Mouse (Mus musculus) left cerebral cortex, adult 9 months (tissue): ENCODE measurements around the gene Hbp1.

Experiments
- DNase-seq, 2 experiments: peaks; one replicate each; pipeline ENCODE4 v3.0.0; 2022; ENCODE audit warnings: low spot score in 2 of 2

Gene Hbp1

GRCm38 (mm10) chr12:31949759-31950658 is at the start of gene Hbp1:
Gene Hbp1 (minus strand): TSS chr12:31950535.
- DNase-seq: peak; percentile 100

- DNase-seq: no peak
Measured at GRCm38 (mm10) chr12:31998706-31999105, 48.4 kb upstream of the Hbp1 start.

DNA sequence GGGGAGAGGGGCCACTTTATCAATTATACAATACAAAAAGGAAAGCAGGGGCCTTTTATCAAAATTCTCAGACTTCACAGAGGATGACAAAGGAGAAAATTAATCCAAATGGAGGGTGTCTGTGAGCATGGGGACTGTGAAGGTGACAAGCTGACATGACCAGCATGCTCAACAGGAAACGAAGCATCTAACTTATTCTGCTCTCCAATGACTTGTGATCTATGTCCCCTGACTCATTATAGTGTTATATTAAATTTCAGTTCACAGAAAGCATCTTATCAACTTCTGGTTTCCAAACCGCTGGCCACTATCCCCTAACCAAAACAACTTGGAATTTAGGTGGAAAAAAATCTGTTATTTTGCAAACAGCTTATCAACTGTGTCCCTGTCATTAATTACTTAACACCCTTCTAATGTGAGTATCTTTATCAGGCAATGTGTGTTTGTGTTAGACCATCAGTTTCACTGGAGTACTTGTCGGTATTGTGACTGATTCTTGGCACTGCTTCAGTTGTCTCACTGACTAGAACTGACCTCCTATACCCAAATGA is 47.1 kb upstream of the Hbp1 start:
- no peak for DNase-seq

GRCm38 (mm10) chr12:31996877-31997276 is 46.5 kb upstream of the Hbp1 start:
- no peak for DNase-seq

DNA sequence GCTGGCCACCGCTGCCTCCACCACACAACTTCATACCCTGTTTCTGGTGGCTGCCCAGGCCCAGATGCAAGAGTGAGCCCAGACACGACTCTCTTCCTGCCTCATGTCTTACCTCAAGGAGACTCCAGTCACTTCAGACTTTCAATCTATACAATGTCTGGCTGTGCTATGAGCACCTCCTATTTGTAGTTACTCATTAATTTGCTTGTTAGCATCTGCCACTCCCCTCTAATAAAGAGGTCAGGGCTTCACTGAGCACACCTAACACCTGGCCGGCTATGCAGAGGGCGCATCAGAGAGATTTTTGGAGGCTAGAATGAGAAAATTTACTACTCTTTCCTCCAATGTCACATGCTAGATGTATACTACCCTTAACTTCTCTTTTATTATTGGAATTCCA is 40.2 kb upstream of the Hbp1 start:
- no peak for DNase-seq

- no peak for DNase-seq
Measured at GRCm38 (mm10) chr12:31989726-31990125, 39.4 kb upstream of the Hbp1 start.

DNA sequence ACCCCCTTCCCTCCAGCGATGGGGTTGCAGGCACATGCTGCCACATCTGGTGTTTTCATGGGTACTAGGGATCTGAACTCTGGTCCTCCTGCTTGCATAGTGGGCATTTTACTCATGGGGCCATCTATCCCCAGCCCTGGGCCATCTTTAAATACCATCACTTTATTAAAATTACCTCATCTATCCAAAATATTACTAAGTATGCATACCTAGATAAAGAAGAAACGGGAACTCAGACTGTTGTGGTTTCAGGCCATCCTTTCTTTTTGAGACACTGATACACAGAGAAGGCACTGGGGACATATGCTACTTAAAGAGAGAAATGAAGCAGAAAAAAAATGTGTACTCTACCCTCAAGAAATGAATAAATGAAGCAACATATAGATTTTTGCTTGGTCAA is 36.1 kb upstream of the Hbp1 start:
- DNase-seq: no peak

DNA sequence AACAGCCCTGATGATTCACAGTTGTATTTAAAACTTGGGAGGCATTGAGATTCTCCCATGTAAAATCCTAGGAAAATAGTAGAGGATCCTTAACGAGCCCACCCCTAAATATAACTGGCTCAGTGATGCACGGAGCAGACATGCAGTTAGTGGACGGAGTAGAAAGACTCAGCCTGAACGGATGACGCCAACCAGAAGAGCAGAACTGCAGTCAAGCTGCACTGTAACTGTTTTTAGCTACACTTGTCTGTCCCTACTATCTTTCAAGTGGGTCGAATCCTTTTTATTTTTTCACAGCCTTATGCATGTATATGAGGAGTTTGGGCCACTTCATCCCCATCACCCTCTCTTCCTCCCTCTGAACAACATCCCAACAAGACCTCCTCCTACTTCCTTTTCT is 35.4 kb upstream of the Hbp1 start:
- no peak for DNase-seq

DNA sequence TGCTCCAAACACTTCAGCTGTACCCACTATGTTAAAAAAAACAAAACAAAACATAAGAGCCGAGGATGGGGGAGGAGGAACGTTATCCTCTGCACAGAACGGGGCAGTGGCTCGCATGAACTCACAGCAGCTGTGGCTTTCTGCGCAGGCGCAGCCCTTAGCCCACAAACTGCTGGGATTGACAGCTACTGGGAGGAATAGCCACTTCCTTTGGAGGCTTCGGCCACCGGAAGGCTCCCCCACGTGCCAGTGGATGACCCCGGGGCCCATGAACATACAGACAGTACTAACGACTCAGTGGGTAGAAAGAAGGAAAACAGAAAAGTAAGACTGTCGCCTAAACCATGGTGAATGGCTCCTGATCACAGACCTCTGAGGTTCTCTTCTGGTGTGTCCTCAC is 34.3 kb upstream of the Hbp1 start:
- no peak for DNase-seq

DNA sequence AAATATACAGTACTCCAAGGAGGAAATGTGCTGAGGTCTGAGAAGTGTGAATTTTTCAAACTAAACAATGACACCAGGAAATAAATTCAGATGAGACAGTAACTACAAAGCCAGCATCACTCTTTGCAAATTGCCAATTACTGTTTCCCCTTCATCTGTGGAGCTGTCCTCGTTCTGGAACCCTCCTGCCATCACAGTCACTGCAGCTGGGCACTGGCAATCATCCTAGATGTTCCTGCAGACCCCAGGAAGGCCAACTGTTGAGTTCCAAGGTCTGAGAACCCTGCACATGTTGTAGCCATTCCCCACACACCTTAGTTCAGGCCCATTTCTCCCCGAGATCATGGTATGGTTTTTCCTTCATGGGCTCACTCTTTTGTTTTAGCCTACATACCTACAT is 33.9 kb upstream of the Hbp1 start:
- DNase-seq: no peak

DNA sequence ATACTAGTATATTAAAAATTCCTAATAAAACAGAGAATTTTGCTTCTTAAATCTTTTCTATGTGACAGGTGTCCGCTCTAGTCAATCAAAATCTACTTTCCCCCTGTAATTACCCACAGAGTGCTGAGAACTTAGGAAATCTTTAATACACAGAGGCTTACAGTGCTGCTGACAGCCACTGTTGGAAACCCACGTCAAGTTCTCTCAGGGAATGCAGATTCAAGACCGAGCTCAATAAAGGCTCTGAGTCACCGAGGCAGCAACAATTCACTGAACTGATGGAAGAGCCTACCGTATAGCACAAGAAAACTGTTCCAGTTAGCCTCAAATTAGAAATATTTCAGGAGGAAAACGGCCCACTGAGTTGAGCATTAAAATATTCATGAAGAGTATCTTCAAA is 33.4 kb upstream of the Hbp1 start:
- DNase-seq: peak in 1 of 2 experiments; percentile 41

DNA sequence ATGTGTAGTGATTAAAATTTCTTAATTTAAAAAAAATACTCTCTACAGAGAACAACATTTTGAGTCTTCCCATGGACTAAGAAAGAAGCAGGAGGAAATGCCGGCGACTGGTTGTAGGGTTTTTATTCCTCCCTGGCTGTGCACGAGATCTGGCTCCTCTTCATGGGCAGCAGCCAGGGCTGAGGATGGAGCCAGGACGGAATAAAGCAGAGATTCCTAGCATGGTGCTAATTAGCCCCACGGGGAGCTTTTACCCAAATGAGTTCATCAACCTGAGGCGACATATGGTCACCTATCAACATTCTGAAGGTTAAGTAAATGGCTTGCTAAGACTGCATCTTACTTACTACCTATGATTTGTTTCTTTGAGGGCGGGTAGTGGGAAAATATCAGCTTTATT is 32.9 kb upstream of the Hbp1 start:
- DNase-seq: no peak

DNA sequence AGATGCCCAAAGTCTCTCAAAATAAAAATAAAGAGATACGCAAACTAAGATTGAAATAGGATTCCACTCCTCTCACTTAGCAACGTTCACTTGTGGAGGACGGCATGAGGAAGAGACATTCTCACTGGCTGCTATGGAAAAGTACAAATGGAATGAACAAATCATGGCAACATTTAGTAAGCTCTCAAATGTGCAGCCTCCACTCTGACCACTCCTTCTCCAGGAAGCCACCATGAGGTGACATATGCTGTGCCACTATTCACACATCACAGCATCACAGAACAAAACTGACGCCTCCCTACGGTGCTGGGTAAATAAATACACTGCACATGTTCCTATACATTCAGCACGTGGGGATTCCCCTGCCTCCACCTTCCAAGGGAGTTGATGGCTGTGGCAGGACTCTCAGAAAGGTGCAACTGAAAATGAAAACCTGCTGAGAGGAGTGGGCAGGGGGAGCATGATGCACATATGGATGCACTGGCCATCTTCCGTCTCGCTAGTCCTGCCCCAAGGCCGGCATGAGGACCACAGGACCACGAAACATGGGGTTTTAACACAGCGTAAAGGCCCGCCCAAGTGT is 27.4 kb upstream of the Hbp1 start:
- no peak for DNase-seq

DNA sequence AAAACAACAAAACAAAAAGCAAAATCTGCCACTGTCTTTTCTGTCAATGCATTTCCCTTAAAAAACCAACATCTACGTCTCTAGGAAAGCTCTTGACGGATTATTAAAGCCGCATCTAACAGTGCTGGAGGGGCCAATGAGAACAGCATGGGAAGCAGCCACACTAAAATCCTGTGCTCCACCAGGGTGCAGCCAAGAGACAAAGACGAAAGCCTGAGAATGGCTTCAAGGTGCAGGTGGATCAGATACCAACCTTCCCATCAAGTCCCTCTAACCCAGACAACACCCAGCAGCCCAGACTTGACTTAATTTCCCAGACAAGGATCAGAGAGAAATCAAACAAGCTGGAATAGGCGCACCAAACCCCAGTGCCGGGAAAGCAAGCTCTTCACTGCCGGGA is 26.2 kb upstream of the Hbp1 start:
- DNase-seq: no peak

- no peak for DNase-seq
Measured at GRCm38 (mm10) chr12:31973473-31974172, 23.3 kb upstream of the Hbp1 start.

GRCm38 (mm10) chr12:31971547-31971946 is 21.2 kb upstream of the Hbp1 start:
- DNase-seq: no peak

DNA sequence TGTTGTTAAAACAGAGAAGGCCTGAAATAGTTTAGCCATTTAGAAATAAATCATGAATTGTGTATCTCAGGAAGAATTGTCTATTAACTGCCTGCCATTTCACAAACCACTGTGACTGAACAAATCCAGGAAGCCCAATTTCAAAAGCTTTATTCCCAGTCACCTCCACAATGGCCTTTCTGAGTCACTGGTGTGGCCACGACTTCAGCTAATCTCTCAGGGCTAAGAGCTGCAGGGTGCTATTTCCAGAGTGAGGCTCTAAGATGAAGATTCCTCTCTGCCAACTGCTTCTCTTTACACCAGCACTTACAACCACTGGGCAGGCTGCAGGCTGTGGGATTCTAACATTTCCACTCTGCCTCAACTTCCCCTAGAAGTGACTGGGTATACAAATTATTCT is 18.8 kb upstream of the Hbp1 start:
- no peak for DNase-seq

- peak in 1 of 2 experiments; percentile 70 for DNase-seq
Measured at GRCm38 (mm10) chr12:31967536-31967935, 17.2 kb upstream of the Hbp1 start.

GRCm38 (mm10) chr12:31966405-31966804 is 16.1 kb upstream of the Hbp1 start:
- no peak for DNase-seq

DNA sequence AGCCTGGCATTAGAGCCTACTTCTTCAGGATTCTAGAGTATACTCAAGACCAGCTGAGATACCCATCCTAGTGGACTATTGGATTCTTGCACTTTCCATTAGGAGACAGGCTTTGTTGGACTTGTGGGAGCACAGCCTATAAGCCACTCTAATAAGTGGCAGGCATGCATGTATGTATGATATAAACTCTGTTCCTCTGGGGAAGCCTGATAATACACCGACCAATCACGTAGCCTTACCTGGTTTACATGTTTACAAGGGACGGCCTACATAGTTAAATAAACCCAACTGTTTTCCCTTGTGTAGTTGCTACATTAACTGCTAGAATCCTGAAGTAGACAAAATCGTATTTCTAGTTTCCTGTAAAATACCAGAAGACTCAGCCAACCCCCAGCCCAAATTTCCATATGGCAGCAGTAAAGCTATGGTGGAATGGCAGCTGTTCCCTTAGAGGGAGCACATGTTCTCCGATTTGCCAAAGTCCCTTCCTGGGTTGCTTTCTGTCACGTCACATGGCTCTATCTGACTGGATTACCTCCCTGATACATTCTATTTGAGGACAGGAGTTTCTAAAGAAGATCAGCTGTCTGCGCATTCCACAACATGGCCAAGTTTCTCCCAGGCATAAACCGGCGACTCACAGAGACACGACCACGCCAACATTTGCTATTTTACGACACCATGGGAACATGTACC is 15.3 kb upstream of the Hbp1 start:
- DNase-seq: no peak

DNA sequence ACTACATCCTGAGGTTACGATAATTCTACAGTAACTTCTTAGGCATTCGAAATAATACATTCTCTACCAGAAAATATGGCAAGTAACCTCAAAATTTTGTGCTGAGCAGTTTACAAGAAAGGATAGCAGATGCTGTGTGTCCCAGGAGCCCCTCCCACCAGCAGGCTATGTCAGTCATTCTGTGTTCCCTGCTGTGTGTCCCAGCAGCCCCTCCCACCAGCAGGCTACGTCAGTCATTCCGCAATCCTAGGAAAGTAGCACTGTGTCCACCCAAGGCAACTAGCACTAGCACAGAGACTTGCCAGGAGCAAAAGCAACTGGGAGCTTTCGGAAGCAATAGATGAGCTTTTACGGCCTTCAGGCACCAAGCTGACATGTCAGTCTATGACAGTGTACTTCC is 13.7 kb upstream of the Hbp1 start:
- no peak for DNase-seq

DNA sequence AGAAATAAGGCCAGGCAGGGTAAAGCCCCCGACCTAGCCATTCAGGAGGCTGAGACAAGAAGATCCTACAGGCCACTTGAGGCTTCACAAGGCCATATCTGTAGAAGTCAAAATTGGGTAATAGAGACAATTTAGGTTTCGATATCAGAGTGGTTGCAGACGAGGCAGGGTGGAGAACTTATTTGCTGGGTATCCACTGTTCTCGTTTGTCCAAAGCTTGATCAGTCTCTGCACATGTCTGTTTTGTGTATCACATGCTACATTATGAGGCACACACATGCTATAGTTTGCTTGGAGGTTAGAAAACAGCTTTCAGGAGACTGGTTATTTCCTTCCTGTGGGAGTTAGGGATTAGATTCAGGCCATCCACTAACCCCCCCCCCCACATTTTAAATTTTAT is 5.5 kb upstream of the Hbp1 start:
- no peak for DNase-seq
